Mouse (Mus musculus): Measurements from ENCODE around the gene Pla2g2f.

- TF ChIP-seq TCF12 (IDR thresholded peaks at IDR 0.05; ENCODE audit: insufficient read depth, poor library complexity, severe bottlenecking) (no peak), POLR2A (IDR thresholded peaks at IDR 0.05; ENCODE audit: insufficient read length, low read depth) (no peak), USF1 (IDR thresholded peaks at IDR 0.05; ENCODE audit: low read depth) (no peak), MAX (IDR thresholded peaks at IDR 0.05; ENCODE audit: low read depth) (no peak), MYOD1 (IDR thresholded peaks at IDR 0.05; ENCODE audit: control insufficient read depth in 1 of 3, insufficient read length in 2 of 3, low read depth in 2 of 3) (no peak), POLR2AphosphoS2 (IDR thresholded peaks at IDR 0.05; ENCODE audit: insufficient read length, low read depth) (no peak), CEBPB (IDR thresholded peaks at IDR 0.05; ENCODE audit: insufficient read depth, poor library complexity, severe bottlenecking) (no peak), E2F4 (IDR thresholded peaks at IDR 0.05; ENCODE audit: insufficient read depth) (no peak), SRF (IDR thresholded peaks at IDR 0.05; ENCODE audit: control insufficient read depth, insufficient read length, low read depth) (no peak)
Measured at GRCm38 (mm10) chr4:138802917-138803316, 45.5 kb upstream of the Pla2g2f start.
